Mouse (Mus musculus) ovary, postnatal 10 days (tissue): ENCODE measurements around the gene Cage1.

Experiments
- DNase-seq: peaks from one replicate; pipeline ENCODE4 v3.0.0; 2022; ENCODE audit warnings: low spot score

Gene Cage1

GRCm38 (mm10) chr13:38010444-38010910, 26.4 kb downstream of the Cage1 start:
- DNase-seq, result no peak

- no peak for DNase-seq
Measured at GRCm38 (mm10) chr13:38009721-38010408, 27.0 kb downstream of the Cage1 start.

- DNase-seq, result no peak
Measured at GRCm38 (mm10) chr13:38007972-38008371, 28.9 kb downstream of the Cage1 start.

GRCm38 (mm10) chr13:38002461-38002860, 34.4 kb downstream of the Cage1 start:
- no peak for DNase-seq

GRCm38 (mm10) chr13:37999713-38000112, 37.2 kb downstream of the Cage1 start:
- DNase-seq, result no peak

GRCm38 (mm10) chr13:37994405-37994749, 42.5 kb downstream of the Cage1 start:
- DNase-seq, result no peak

GRCm38 (mm10) chr13:37993704-37994404, 43.0 kb downstream of the Cage1 start, which contains the start of gene Ssr1:
Gene Ssr1, minus strand, starts transcription at chr13:37994217.
- DNase-seq, result peak; percentile 88

- no peak for DNase-seq
Measured at GRCm38 (mm10) chr13:37993376-37993703, 43.5 kb downstream of the Cage1 start.

- DNase-seq, result no peak
Measured at GRCm38 (mm10) chr13:37992638-37993371, 44.1 kb downstream of the Cage1 start.

GRCm38 (mm10) chr13:37989701-37990100, 47.2 kb downstream of the Cage1 start:
- no peak for DNase-seq

GRCm38 (mm10) chr13:37986166-37986565, 50.7 kb downstream of the Cage1 start:
- DNase-seq, result no peak

GRCm38 (mm10) chr13:37981063-37981462, 55.8 kb downstream of the Cage1 start:
- no peak for DNase-seq

GRCm38 (mm10) chr13:37980346-37980745, 56.5 kb downstream of the Cage1 start:
- no peak for DNase-seq

- no peak for DNase-seq
Measured at GRCm38 (mm10) chr13:37979506-37979905, 57.4 kb downstream of the Cage1 start.

GRCm38 (mm10) chr13:37974731-37975130, 62.1 kb downstream of the Cage1 start:
- DNase-seq, result no peak

GRCm38 (mm10) chr13:37974036-37974435, 62.8 kb downstream of the Cage1 start:
- no peak for DNase-seq

- no peak for DNase-seq
Measured at GRCm38 (mm10) chr13:37970887-37971530, 65.9 kb downstream of the Cage1 start.

GRCm38 (mm10) chr13:37969988-37970387, 66.9 kb downstream of the Cage1 start:
- no peak for DNase-seq

- DNase-seq, result peak; percentile 92
Measured at GRCm38 (mm10) chr13:37969337-37969736, 67.5 kb downstream of the Cage1 start.

GRCm38 (mm10) chr13:37967565-37967964, 69.3 kb downstream of the Cage1 start:
- no peak for DNase-seq

GRCm38 (mm10) chr13:37967052-37967437, 69.8 kb downstream of the Cage1 start:
- DNase-seq, result no peak

GRCm38 (mm10) chr13:37966256-37967051, 70.4 kb downstream of the Cage1 start:
- DNase-seq, result no peak
